12 mouse cellular contexts compared by ENCODE assay signal in genomic region chr9:61723021-61723581, GRCm38 (mm10).
DNase-seq lines count a peak whose midpoint lies in the region; ATAC-seq and TF ChIP-seq lines count a peak whose summit lies in the region.
"Had no signal": no experiment of that assay in that cellular context is flagged by ENCODE, and none has a peak within 500 bp of the region (broad histone marks: within the 10 kb centered on the region; RNA-seq: fewer than 3 reads in every experiment).

No protein-coding gene starts in this region.

- no peak overlapping the region for H3K4me3 ChIP-seq in liver, embryonic 12.5 days
- no peak overlapping the region for H3K4me3 ChIP-seq in heart, embryonic 14.5 days (ENCODE audit: control insufficient read depth in 1 of 2, insufficient read depth in 1 of 2, low read depth in 1 of 2, low read length in 2 of 2)
- H3K4me3 ChIP-seq in kidney, postnatal 0 days (replicated peaks; ENCODE audit: low read depth, low read length) = no peak overlapping the region
- no peak overlapping the region for H3K4me3 ChIP-seq in stomach, embryonic 14.5 days (ENCODE audit: low read depth, low read length)
- H3K4me3 ChIP-seq: embryonic facial prominence, embryonic 15.5 days; neural tube, embryonic 13.5 days had no signal

- WGBS in liver, embryonic 12.5 days (ENCODE audit: insufficient replicate concordance) = 51% methylated on average over 8 of the region's 8 CpGs
- WGBS in heart, embryonic 14.5 days = 57% methylated on average over 8 of the region's 8 CpGs
- WGBS in kidney, postnatal 0 days = 20% methylated on average over 8 of the region's 8 CpGs
- 29% methylated on average over 8 of the region's 8 CpGs for WGBS in stomach, embryonic 14.5 days

- H3K9ac ChIP-seq in liver, embryonic 12.5 days = no peak overlapping the region
- H3K9ac ChIP-seq in heart, embryonic 14.5 days (ENCODE audit: low read length) = no peak overlapping the region
- H3K9ac ChIP-seq in kidney, postnatal 0 days (ENCODE audit: low read depth, low read length) = no peak overlapping the region
- H3K9ac ChIP-seq in stomach, embryonic 14.5 days (replicated peaks; ENCODE audit: low read depth, low read length) = no peak overlapping the region
- H3K9ac ChIP-seq: embryonic facial prominence, embryonic 15.5 days; liver, embryonic 14.5 days; neural tube, embryonic 13.5 days had no signal

- no peak overlapping the region for H3K4me2 ChIP-seq in liver, embryonic 12.5 days
- no peak overlapping the region for H3K4me2 ChIP-seq in heart, embryonic 14.5 days (ENCODE audit: low read length)
- no peak overlapping the region for H3K4me2 ChIP-seq in kidney, postnatal 0 days (ENCODE audit: low read length)
- H3K4me2 ChIP-seq in stomach, embryonic 14.5 days (replicated peaks; ENCODE audit: low read depth, low read length) = no peak overlapping the region
- H3K4me2 ChIP-seq: embryonic facial prominence, embryonic 15.5 days; neural tube, embryonic 13.5 days had no signal

- H3K36me3 ChIP-seq in liver, embryonic 12.5 days = no peaks in the 10 kb centered on the region
- H3K36me3 ChIP-seq in heart, embryonic 14.5 days (ENCODE audit: control insufficient read depth, insufficient read depth, low read length) = no peaks in the 10 kb centered on the region
- H3K36me3 ChIP-seq in kidney, postnatal 0 days (ENCODE audit: insufficient read depth, low read length) = no peaks in the 10 kb centered on the region
- H3K36me3 ChIP-seq in stomach, embryonic 14.5 days (ENCODE audit: control insufficient read depth, insufficient read depth, low read length) = no peaks in the 10 kb centered on the region
- H3K36me3 ChIP-seq: embryonic facial prominence, embryonic 15.5 days; neural tube, embryonic 13.5 days had no signal

- no peaks in the 10 kb centered on the region for H3K9me3 ChIP-seq in liver, embryonic 12.5 days (replicated peaks)
- no peaks in the 10 kb centered on the region for H3K9me3 ChIP-seq in heart, embryonic 14.5 days (ENCODE audit: control insufficient read depth, low read length)
- no peaks in the 10 kb centered on the region for H3K9me3 ChIP-seq in kidney, postnatal 0 days (replicated peaks; ENCODE audit: low read length)
- no peaks in the 10 kb centered on the region for H3K9me3 ChIP-seq in stomach, embryonic 14.5 days (ENCODE audit: control insufficient read depth, low read depth, low read length)
- H3K9me3 ChIP-seq: embryonic facial prominence, embryonic 15.5 days; neural tube, embryonic 13.5 days had no signal

- peak; percentile 15 for DNase-seq in liver
- peak; percentile 82 for DNase-seq in kidney, postnatal 0 days (ENCODE audit: low spot score)
- DNase-seq in frontal cortex, postnatal 36 days (ENCODE audit: low spot score in 2 of 2) = no peak
- no peak for DNase-seq in c-Kit-positive CD71-positive TER-119-positive erythroid progenitor cells, embryonic 14.5 days (ENCODE audit: low spot score)
- DNase-seq in cerebellum, postnatal 4 days (ENCODE audit: low spot score in 2 of 2) = no peak
- DNase-seq: thymus, postnatal 36 days had no signal

- no peak overlapping the region for H3K27ac ChIP-seq in liver, embryonic 12.5 days
- peak overlapping the region; percentile 29 to 50; a peak in 2 of 4 replicates for H3K27ac ChIP-seq in heart, embryonic 14.5 days (replicated peaks in 1 of 2; ENCODE audit: control insufficient read depth in 1 of 2, insufficient read depth in 1 of 2, low read depth in 2 of 2, low read length in 2 of 2)
- H3K27ac ChIP-seq in kidney, postnatal 0 days = 0 out of 2 replicates have a peak overlapping the region, but pooled peaks have one; percentile 25
- H3K27ac ChIP-seq in stomach, embryonic 14.5 days (ENCODE audit: low read length) = peak overlapping the region; percentile 52; the same call in 1 of the 2 replicates
- H3K27ac ChIP-seq: embryonic facial prominence, embryonic 15.5 days; liver, embryonic 14.5 days; neural tube, embryonic 13.5 days had no signal

- ATAC-seq in liver, embryonic 12.5 days = no peak
- ATAC-seq in heart, embryonic 14.5 days (ENCODE audit: insufficient number of reproducible peaks, insufficient read depth, low FRiP score, low read depth) = peak; percentile 68; the same call in 1 of the 2 replicates
- ATAC-seq in kidney, postnatal 0 days (replicated peaks; ENCODE audit: low FRiP score, low read depth) = no peak
- peak; percentile 56; the same call in 1 of the 2 replicates for ATAC-seq in stomach, embryonic 14.5 days (ENCODE audit: insufficient number of reproducible peaks, insufficient read depth, low FRiP score, low read depth)

- H3K27me3 ChIP-seq in liver, embryonic 12.5 days (replicated peaks) = peaks cover 18% of the 10 kb centered on the region
- H3K27me3 ChIP-seq in heart, embryonic 14.5 days (ENCODE audit: control insufficient read depth, insufficient read depth, low read length) = peaks cover 9% of the 10 kb centered on the region; the same call in 1 of the 2 replicates
- no peaks in the 10 kb centered on the region for H3K27me3 ChIP-seq in kidney, postnatal 0 days (ENCODE audit: insufficient read depth, low read length)
- no peaks in the 10 kb centered on the region for H3K27me3 ChIP-seq in stomach, embryonic 14.5 days (ENCODE audit: control insufficient read depth, insufficient read depth, low read length)

- H3K4me1 ChIP-seq in liver, embryonic 12.5 days = no peaks in the 10 kb centered on the region
- H3K4me1 ChIP-seq in heart, embryonic 14.5 days (ENCODE audit: control insufficient read depth in 2 of 2, insufficient read depth in 2 of 2, low read length in 2 of 2) = peaks cover 0 to 6% of the 10 kb centered on the region in 2 experiments; a peak in 2 of 4 replicates
- H3K4me1 ChIP-seq in kidney, postnatal 0 days (replicated peaks; ENCODE audit: insufficient read depth, low read length) = peaks cover 7% of the 10 kb centered on the region; the same call in 1 of the 2 replicates
- H3K4me1 ChIP-seq in stomach, embryonic 14.5 days (ENCODE audit: control insufficient read depth, insufficient read depth, low read length) = peaks cover 4% of the 10 kb centered on the region; the same call in 1 of the 2 replicates

- TF ChIP-seq CTCF in kidney, postnatal 0 days (IDR thresholded peaks at IDR 0.05; ENCODE audit: low read depth) = no peak

Comparison
In these comparisons a context has a peak if more than half of its experiments do, and no peak if none do; other contexts are left out.
1. DNase-seq: peak in liver (single experiment) and kidney, postnatal 0 days (single experiment); none in frontal cortex, postnatal 36 days (0 of 2), c-Kit-positive CD71-positive TER-119-positive erythroid progenitor cells, embryonic 14.5 days (single experiment) and cerebellum, postnatal 4 days (0 of 2).
2. ATAC-seq: peak in heart, embryonic 14.5 days (single experiment) and stomach, embryonic 14.5 days (single experiment); none in liver, embryonic 12.5 days (single experiment) and kidney, postnatal 0 days (single experiment).